Mouse (Mus musculus) lung, postnatal 0 days (tissue): ENCODE results near the gene Csta1. TPM values are rescaled to one million over a fixed set of nuclear protein-coding genes. Genes with fewer than 3 reads are reported as not detected.
"Not testable (repeated sequence)": the region's sequence is repeated elsewhere in the genome, so short reads cannot be mapped to it uniquely, and the experiment has no call there.

Source experiments
- ATAC-seq: fragments of 200-750 bp; cut with Nextera tagmentation; 2 replicates; pipeline ENCODE4 v1.8.0; 2017; ENCODE audit warnings: moderate library complexity
- DNase-seq: peaks from one replicate; pipeline ENCODE4 v3.0.0-alpha.2; 2016; ENCODE audit warnings: low spot score
- H3K27ac ChIP-seq: fragments of 300-500 bp; sonication (generic); 2 replicates; pipeline ENCODE4 v1.5.1; 2014; ENCODE audit warnings: antibody characterized with exemption, mild to moderate bottlenecking, low read length, mixed read lengths
- H3K27me3 ChIP-seq: fragments of 300-500 bp; sonication (generic); replicated peaks from 2 replicates; pipeline ENCODE4 v1.6.1; 2014; ENCODE audit warnings: low read length, mixed read lengths; ENCODE audit not compliant: insufficient read depth
- H3K36me3 ChIP-seq: fragments of 300-500 bp; sonication (generic); 2 replicates; pipeline ENCODE4 v1.6.1; 2014; ENCODE audit warnings: low read length, mixed read lengths; ENCODE audit not compliant: insufficient read depth
- H3K4me1 ChIP-seq: fragments of 300-500 bp; sonication (generic); 2 replicates; pipeline ENCODE4 v1.6.1; 2014; ENCODE audit warnings: antibody characterized with exemption, low read depth, low read length, mixed read lengths; ENCODE audit not compliant: insufficient read depth
- H3K4me2 ChIP-seq: fragments of 300-500 bp; sonication (generic); replicated peaks from 2 replicates; pipeline ENCODE4 v1.6.1; 2014; ENCODE audit warnings: low read depth, mild to moderate bottlenecking, low read length, moderate library complexity, mixed read lengths
- H3K4me3 ChIP-seq: fragments of 300-500 bp; sonication (generic); 2 replicates; pipeline ENCODE4 v1.5.1; 2014; ENCODE audit warnings: low read depth, low read length
- H3K9ac ChIP-seq: fragments of 300-500 bp; sonication (generic); replicated peaks from 2 replicates; pipeline ENCODE4 v1.6.1; 2014; ENCODE audit warnings: low read depth, mild to moderate bottlenecking
- H3K9me3 ChIP-seq: fragments of 300-500 bp; sonication (generic); 2 replicates; pipeline ENCODE4 v1.6.1; 2016; ENCODE audit warnings: low read length, mixed read lengths
- CTCF ChIP-seq: IDR thresholded peaks from 2 replicates; pipeline ENCODE4 v1.5.1; 2016; ENCODE audit warnings: antibody characterized with exemption, mild to moderate bottlenecking
- EP300 ChIP-seq: IDR thresholded peaks from 2 replicates; pipeline ENCODE4 v1.6.1; 2016; ENCODE audit warnings: antibody characterized with exemption, mild to moderate bottlenecking, control low read depth
- WGBS: fragments of 180-500 bp; shearing (Covaris S2); extraction: QIAGEN DNeasy Blood & Tissue Kit; methylation state at CpG from one replicate; pipeline ENCODE4 v1.1.7; 2014; 5-methylcytosine and 5-hydroxymethylcytosine counted together
- polyA plus RNA-seq: library from polyadenylated mRNA; unstranded; fragments of >200 nt; fragmentation: Nextera tagmentation; extraction: Ambion mirVana; gene quantifications from 2 replicates; pipeline ENCODE4 v1.2.1, GENCODE M21; 2015

The Csta1 gene
- polyA plus RNA-seq, 1 experiment from 2014 or later, result 0.04 TPM

DNA sequence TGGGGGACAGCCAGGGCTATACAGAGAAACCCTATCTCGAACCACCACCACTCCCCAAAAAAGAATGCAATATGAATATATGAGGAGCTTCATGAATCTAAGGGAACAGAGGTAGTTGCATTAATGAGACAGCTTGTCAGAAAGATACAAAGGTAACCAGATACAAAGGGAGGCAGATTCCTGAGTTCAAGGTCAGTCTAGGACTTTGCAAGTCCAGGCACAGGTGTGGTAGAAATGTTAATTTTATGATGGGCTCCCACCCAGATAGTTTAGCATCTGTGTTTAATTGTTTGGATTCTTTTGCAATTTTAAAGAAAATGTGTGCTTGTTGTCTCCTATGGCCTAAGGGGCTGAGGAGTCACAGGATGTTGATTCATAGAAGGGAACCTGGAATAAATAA is 28.8 kb downstream of the Csta1 start:
- Histone ChIP-seq H3K4me3 (no peak overlapping the region), H3K27ac (no peak overlapping the region), H3K36me3 (no peaks in the 10 kb centered on the region), H3K4me2 (no peak overlapping the region), H3K9ac (no peak overlapping the region), H3K9me3 (no peaks in the 10 kb centered on the region), H3K4me1 (no peaks in the 10 kb centered on the region), H3K27me3 (no peaks in the 10 kb centered on the region)
- TF ChIP-seq EP300, result no peak
- no peak for TF ChIP-seq CTCF
- ATAC-seq (no peak), DNase-seq (no peak)
- WGBS, result 88% methylated on average over 1 of the region's 1 CpGs

DNA sequence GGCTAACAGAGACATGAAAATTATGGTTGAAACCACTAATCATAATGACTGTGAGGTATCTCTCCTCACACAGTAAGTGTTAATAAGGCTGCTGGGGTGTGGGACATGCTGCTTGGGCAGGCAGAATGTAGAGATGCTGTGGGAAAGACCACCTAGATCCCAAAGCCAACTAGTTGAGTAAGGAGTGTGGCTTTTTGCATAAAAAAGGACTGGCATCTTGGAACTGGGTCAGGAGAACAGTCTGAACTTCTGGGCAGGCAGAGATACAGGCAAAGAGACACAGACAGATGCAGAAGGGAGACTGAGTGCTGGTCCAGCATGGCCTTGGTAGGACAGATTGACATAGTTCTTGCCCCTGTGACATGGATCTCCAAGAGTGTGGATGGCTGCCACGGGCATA is 29.5 kb downstream of the Csta1 start:
- WGBS, result 48% methylated on average over 1 of the region's 1 CpGs
- Histone ChIP-seq H3K36me3 (no peaks in the 10 kb centered on the region), H3K9ac (no peak overlapping the region), H3K27me3 (no peaks in the 10 kb centered on the region), H3K4me2 (no peak overlapping the region), H3K27ac (no peak overlapping the region), H3K4me3 (no peak overlapping the region), H3K4me1 (no peaks in the 10 kb centered on the region), H3K9me3 (no peaks in the 10 kb centered on the region)
- DNase-seq, result no peak
- ATAC-seq, result no peak
- TF ChIP-seq CTCF, result no peak
- TF ChIP-seq EP300, result no peak

DNA sequence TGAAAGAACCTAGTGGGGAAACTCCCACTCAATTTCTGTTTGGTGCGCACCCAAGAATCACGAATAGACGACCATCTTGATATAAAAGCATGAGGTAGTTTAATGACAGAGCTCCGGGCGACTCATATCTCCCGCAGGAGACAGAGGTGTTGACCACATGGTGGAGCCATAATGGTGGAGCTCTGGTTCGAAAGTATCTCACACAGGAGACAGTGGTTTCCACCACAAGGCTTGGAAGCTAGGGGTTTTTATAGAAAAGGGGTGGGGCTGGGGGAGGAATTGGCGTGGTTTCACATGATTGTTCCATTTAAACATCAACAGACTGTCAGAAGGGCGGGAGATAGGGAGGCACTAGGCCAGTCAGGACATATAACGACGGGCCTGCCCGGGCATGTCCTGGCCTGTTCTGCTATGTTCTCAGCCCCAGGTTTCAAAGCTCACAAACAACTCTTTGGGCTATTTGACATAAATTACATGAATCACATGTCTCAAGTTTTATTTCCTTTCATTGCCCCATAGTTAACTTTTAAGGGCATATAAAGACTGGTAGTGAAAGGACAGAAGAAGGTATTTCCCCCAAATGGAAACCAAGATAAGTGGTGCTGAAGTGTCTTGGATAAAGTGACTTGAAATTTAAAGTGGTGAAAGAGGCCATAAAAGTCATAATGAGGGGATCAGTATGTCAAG is 33.1 kb downstream of the Csta1 start:
- H3K9me3 ChIP-seq, ATAC-seq, H3K4me1 ChIP-seq, H3K27ac ChIP-seq, H3K4me3 ChIP-seq, H3K27me3 ChIP-seq, DNase-seq, H3K36me3 ChIP-seq, H3K9ac ChIP-seq, H3K4me2 ChIP-seq: not testable (repeated sequence)
- 91% methylated on average over 12 of the region's 12 CpGs for WGBS

DNA sequence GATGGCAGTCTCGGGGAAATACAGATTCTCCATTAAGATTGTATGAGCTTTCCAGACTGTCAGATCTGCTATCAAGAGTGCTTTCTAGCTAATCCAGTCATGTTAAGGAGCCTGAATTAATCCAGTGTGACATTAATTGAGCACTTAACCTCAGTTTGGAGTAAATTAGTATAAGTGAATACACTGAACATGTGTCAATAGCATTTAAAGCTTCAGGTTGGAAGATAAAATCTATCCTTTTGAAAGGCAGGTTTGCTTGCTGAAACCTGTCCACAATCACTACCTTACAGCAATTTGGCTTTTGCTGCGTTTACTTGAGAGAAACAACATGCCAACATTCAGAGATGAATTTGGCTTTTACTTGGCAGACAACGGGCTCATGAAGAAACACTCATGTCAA is 37.0 kb downstream of the Csta1 start:
- H3K4me2 ChIP-seq, result no peak overlapping the region
- H3K9ac ChIP-seq, result no peak overlapping the region
- H3K4me3 ChIP-seq, result no peak overlapping the region
- ATAC-seq (no peak), DNase-seq (no peak)
- no peaks in the 10 kb centered on the region for H3K9me3 ChIP-seq
- no peak for TF ChIP-seq EP300
- no peak for TF ChIP-seq CTCF
- WGBS, result 81% methylated on average over 3 of the region's 3 CpGs
- H3K36me3 ChIP-seq, result no peaks in the 10 kb centered on the region
- H3K27ac ChIP-seq, result no peak overlapping the region
- H3K4me1 ChIP-seq, result no peaks in the 10 kb centered on the region
- H3K27me3 ChIP-seq, result no peaks in the 10 kb centered on the region

DNA sequence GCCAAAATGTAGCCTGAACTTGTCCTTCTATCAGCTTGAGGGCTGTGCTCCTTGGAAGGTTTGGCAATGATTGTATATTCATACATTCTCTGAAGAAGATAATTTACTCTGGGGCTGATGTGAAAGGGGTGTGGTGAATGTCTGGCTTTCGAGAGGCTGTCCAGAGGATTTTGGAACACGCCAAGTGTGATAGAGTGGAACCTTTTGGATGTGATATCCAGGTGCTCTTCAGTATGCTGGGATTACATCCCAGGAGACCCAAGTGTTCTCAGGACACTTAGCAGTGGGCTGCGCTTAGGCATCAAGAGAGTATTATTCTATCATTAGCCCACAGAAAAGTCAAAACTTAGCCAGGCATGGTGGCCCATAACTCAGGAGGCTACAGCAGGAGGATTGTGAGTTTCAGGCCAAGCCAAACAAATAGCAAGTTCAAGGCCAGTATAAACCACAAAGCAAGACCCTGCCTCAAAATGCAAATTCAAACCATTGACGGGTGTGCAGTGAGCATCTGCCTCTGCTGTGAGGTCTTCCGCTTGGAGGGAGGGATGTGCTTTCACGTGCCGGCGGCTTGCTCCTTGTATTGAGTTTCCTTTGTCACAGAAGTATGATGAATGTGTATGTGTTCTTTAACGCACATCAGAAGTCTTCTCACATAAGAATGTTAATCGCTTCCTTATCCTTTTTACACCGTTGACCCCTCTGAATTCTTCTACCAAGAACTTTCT is 40.1 kb downstream of the Csta1 start:
- H3K9me3 ChIP-seq, result no peaks in the 10 kb centered on the region
- no peak for TF ChIP-seq CTCF
- no peak for TF ChIP-seq EP300
- ATAC-seq (no peak), DNase-seq (no peak)
- no peaks in the 10 kb centered on the region for H3K27me3 ChIP-seq
- H3K4me2 ChIP-seq, result no peak overlapping the region
- no peak overlapping the region for H3K27ac ChIP-seq
- H3K4me3 ChIP-seq, result no peak overlapping the region
- no peak overlapping the region for H3K9ac ChIP-seq
- H3K4me1 ChIP-seq, result no peaks in the 10 kb centered on the region
- 0 out of 2 replicates have a peak, but pooled peaks cover 4% of the 10 kb centered on the region for H3K36me3 ChIP-seq
- 89% methylated on average over 11 of the region's 11 CpGs for WGBS

DNA sequence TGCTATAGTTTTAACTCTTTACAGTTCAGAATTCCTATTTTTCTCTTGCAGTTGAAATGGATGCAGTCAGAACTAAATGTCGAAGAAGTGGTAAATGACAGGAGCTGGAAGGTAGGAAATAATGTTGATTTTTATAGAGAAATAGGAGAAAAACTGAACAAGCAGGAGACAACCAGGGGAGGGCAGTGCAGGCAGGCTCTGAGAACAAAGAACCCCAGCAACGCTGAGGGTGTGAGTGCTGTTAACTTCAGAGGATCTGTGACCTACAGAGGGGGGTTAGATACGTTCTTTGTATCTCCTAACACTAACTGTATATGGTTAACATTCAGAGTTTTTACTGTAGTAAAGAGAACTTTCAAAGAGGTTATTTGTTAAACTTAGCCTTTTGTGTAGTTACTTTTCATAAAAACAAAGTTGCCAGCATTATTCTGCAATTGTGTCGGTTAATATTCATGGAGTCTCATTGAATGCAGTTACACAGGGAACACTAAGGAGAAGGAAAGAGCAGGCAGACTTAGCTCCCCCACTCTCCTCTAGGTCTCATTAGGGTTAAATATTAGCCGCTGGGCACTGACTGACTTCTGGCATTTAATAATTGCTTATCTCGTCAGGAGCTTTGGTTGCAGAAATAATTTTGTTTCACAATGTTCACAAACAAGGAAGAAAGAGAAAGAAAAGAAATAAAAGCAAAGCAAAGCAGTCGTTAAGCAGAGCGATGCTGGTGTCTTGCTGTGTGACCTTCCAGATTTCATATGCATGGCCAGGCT is 41.0 kb downstream of the Csta1 start:
- 78% methylated on average over 8 of the region's 8 CpGs for WGBS
- no peaks in the 10 kb centered on the region for H3K4me1 ChIP-seq
- no peaks in the 10 kb centered on the region for H3K9me3 ChIP-seq
- TF ChIP-seq EP300 (no peak), CTCF (no peak)
- no peak overlapping the region for H3K9ac ChIP-seq
- H3K4me2 ChIP-seq, result no peak overlapping the region
- DNase-seq, result no peak
- no peak overlapping the region for H3K27ac ChIP-seq
- no peak for ATAC-seq
- H3K27me3 ChIP-seq, result no peaks in the 10 kb centered on the region
- peaks cover 8% of the 10 kb centered on the region; the same call in 1 of the 2 replicates for H3K36me3 ChIP-seq
- H3K4me3 ChIP-seq, result no peak overlapping the region
